Mouse (Mus musculus): ENCODE data around the gene Stpg4. TPM values are rescaled to one million over a fixed set of nuclear protein-coding genes. Genes with fewer than 3 reads are reported as not detected.

Gene Stpg4
- polyA plus RNA-seq, 1 experiment from 2014 or later, result 0.27 TPM

GRCm38 (mm10) chr17:87446767-87447611 is 19.4 kb upstream of the Stpg4 start, which contains the start of gene Calm2:
TSS of gene Calm2 (minus strand) at chr17:87446935.
- H3K4me1 ChIP-seq, result peaks cover 43% of the 10 kb centered on the region
- under 1% methylated on average over 66 of the region's 69 CpGs for WGBS
- H3K27me3 ChIP-seq (replicated peaks), result no peaks in the 10 kb centered on the region
- H3K4me2 ChIP-seq, result peak within 1 kb of the TSS; percentile 86
- H3K36me3 ChIP-seq, result peaks cover 10% of the 10 kb centered on the region
- H3K27ac ChIP-seq (replicated peaks), result peak within 1 kb of the TSS; percentile 99
- H3K4me3 ChIP-seq, result peak within 1 kb of the TSS; percentile 94
- ATAC-seq (ENCODE audit: extremely low read depth, insufficient number of reproducible peaks, low FRiP score, low TSS enrichment), result peak; percentile 88
- no peaks in the 10 kb centered on the region for H3K9me3 ChIP-seq
- peak within 1 kb of the TSS; percentile 100 for H3K9ac ChIP-seq

- peak overlapping the region; percentile 100 for H3K9ac ChIP-seq
- peak overlapping the region; percentile 99 for H3K27ac ChIP-seq (replicated peaks)
- no peaks in the 10 kb centered on the region for H3K9me3 ChIP-seq
- peak; percentile 61 for ATAC-seq (ENCODE audit: extremely low read depth, insufficient number of reproducible peaks, low FRiP score, low TSS enrichment)
- peak overlapping the region; percentile 94 for H3K4me3 ChIP-seq
- no peaks in the 10 kb centered on the region for H3K27me3 ChIP-seq (replicated peaks)
- peaks cover 51% of the 10 kb centered on the region for H3K4me1 ChIP-seq
- peak overlapping the region; percentile 86 for H3K4me2 ChIP-seq
- WGBS, result under 1% methylated on average over 29 of the region's 86 CpGs
- peaks cover 18% of the 10 kb centered on the region for H3K36me3 ChIP-seq
Observed at GRCm38 (mm10) chr17:87445917-87446766, 18.6 kb upstream of the Stpg4 start.

- ATAC-seq (ENCODE audit: extremely low read depth, insufficient number of reproducible peaks, low FRiP score, low TSS enrichment), result no peak
- Histone ChIP-seq H3K4me2 (peak overlapping the region; percentile 86), H3K36me3 (peaks cover 22% of the 10 kb centered on the region), H3K9me3 (no peaks in the 10 kb centered on the region), H3K9ac (peak overlapping the region; percentile 100), H3K27ac (replicated peaks) (peak overlapping the region; percentile 99), H3K27me3 (replicated peaks) (no peaks in the 10 kb centered on the region), H3K4me1 (peaks cover 54% of the 10 kb centered on the region), H3K4me3 (peak overlapping the region; percentile 94)
- under 1% methylated on average over 13 of the region's 13 CpGs for WGBS
Observed at GRCm38 (mm10) chr17:87445337-87445916, 17.9 kb upstream of the Stpg4 start.

GRCm38 (mm10) chr17:87444763-87445162 is 17.2 kb upstream of the Stpg4 start:
- Histone ChIP-seq H3K27ac (replicated peaks) (no peak overlapping the region), H3K4me3 (peak overlapping the region; percentile 94), H3K4me2 (peak overlapping the region; percentile 86), H3K27me3 (replicated peaks) (no peaks in the 10 kb centered on the region), H3K4me1 (peaks cover 59% of the 10 kb centered on the region), H3K9me3 (no peaks in the 10 kb centered on the region), H3K36me3 (peaks cover 25% of the 10 kb centered on the region), H3K9ac (peak overlapping the region; percentile 74)
- WGBS, result 45% methylated on average over 4 of the region's 4 CpGs
- ATAC-seq (ENCODE audit: extremely low read depth, insufficient number of reproducible peaks, low FRiP score, low TSS enrichment), result no peak

- Histone ChIP-seq H3K27me3 (replicated peaks) (no peaks in the 10 kb centered on the region), H3K4me1 (peaks cover 56% of the 10 kb centered on the region), H3K36me3 (peaks cover 31% of the 10 kb centered on the region), H3K4me2 (peak overlapping the region; percentile 16; the same call in 1 of the 2 replicates), H3K9ac (no peak overlapping the region), H3K4me3 (no peak overlapping the region), H3K9me3 (no peaks in the 10 kb centered on the region), H3K27ac (replicated peaks) (no peak overlapping the region)
- ATAC-seq (ENCODE audit: extremely low read depth, insufficient number of reproducible peaks, low FRiP score, low TSS enrichment), result no peak
- WGBS, result 75% methylated on average over 2 of the region's 2 CpGs
Observed at GRCm38 (mm10) chr17:87441537-87441936, 14.0 kb upstream of the Stpg4 start.

GRCm38 (mm10) chr17:87439441-87439840 is 11.9 kb upstream of the Stpg4 start:
- H3K4me2 ChIP-seq, result no peak overlapping the region
- no peaks in the 10 kb centered on the region for H3K27me3 ChIP-seq (replicated peaks)
- peaks cover 52% of the 10 kb centered on the region for H3K4me1 ChIP-seq
- H3K4me3 ChIP-seq, result no peak overlapping the region
- H3K9ac ChIP-seq, result no peak overlapping the region
- H3K36me3 ChIP-seq, result peaks cover 46% of the 10 kb centered on the region
- ATAC-seq (ENCODE audit: extremely low read depth, insufficient number of reproducible peaks, low FRiP score, low TSS enrichment), result no peak
- H3K27ac ChIP-seq (replicated peaks), result no peak overlapping the region
- WGBS, result 81% methylated on average over 2 of the region's 2 CpGs
- H3K9me3 ChIP-seq, result no peaks in the 10 kb centered on the region

GRCm38 (mm10) chr17:87433929-87434328 is 6.4 kb upstream of the Stpg4 start:
- H3K27me3 ChIP-seq (replicated peaks), result no peaks in the 10 kb centered on the region
- no peak overlapping the region for H3K4me3 ChIP-seq
- peaks cover 71% of the 10 kb centered on the region for H3K36me3 ChIP-seq
- no peak overlapping the region for H3K27ac ChIP-seq (replicated peaks)
- peaks cover 10% of the 10 kb centered on the region for H3K4me1 ChIP-seq
- ATAC-seq (ENCODE audit: extremely low read depth, insufficient number of reproducible peaks, low FRiP score, low TSS enrichment), result no peak
- H3K9ac ChIP-seq, result no peak overlapping the region
- H3K9me3 ChIP-seq, result no peaks in the 10 kb centered on the region
- H3K4me2 ChIP-seq, result no peak overlapping the region
- WGBS, result 92% methylated on average over 3 of the region's 3 CpGs

GRCm38 (mm10) chr17:87432743-87433142 is 5.2 kb upstream of the Stpg4 start:
- Histone ChIP-seq H3K27me3 (replicated peaks) (no peaks in the 10 kb centered on the region), H3K9ac (no peak overlapping the region), H3K9me3 (no peaks in the 10 kb centered on the region), H3K4me2 (no peak overlapping the region), H3K4me1 (peaks cover 5% of the 10 kb centered on the region; the same call in 1 of the 2 replicates), H3K4me3 (no peak overlapping the region), H3K27ac (replicated peaks) (no peak overlapping the region), H3K36me3 (peaks cover 73% of the 10 kb centered on the region)
- ATAC-seq (ENCODE audit: extremely low read depth, insufficient number of reproducible peaks, low FRiP score, low TSS enrichment), result no peak
- WGBS, result 93% methylated on average over 5 of the region's 5 CpGs

GRCm38 (mm10) chr17:87432314-87432713 is 4.8 kb upstream of the Stpg4 start:
- no peak for ATAC-seq (ENCODE audit: extremely low read depth, insufficient number of reproducible peaks, low FRiP score, low TSS enrichment)
- H3K4me2 ChIP-seq, result no peak overlapping the region
- no peak overlapping the region for H3K9ac ChIP-seq
- no peaks in the 10 kb centered on the region for H3K9me3 ChIP-seq
- H3K4me1 ChIP-seq, result peaks cover 5% of the 10 kb centered on the region; the same call in 1 of the 2 replicates
- H3K36me3 ChIP-seq, result peaks cover 73% of the 10 kb centered on the region
- H3K27me3 ChIP-seq (replicated peaks), result no peaks in the 10 kb centered on the region
- H3K4me3 ChIP-seq, result no peak overlapping the region
- no peak overlapping the region for H3K27ac ChIP-seq (replicated peaks)

GRCm38 (mm10) chr17:87429431-87429830 is 1.9 kb upstream of the Stpg4 start:
- ATAC-seq (ENCODE audit: extremely low read depth, insufficient number of reproducible peaks, low FRiP score, low TSS enrichment), result no peak
- Histone ChIP-seq H3K4me1 (peaks cover 3% of the 10 kb centered on the region; the same call in 1 of the 2 replicates), H3K4me3 (no peak overlapping the region), H3K27me3 (replicated peaks) (no peaks in the 10 kb centered on the region), H3K9ac (no peak overlapping the region), H3K36me3 (peaks cover 62% of the 10 kb centered on the region), H3K9me3 (no peaks in the 10 kb centered on the region), H3K4me2 (no peak overlapping the region), H3K27ac (replicated peaks) (no peak overlapping the region)
- WGBS, result 83% methylated on average over 3 of the region's 3 CpGs

- Histone ChIP-seq H3K9ac (no peak overlapping the region), H3K27ac (replicated peaks) (no peak overlapping the region), H3K27me3 (replicated peaks) (no peaks in the 10 kb centered on the region), H3K9me3 (no peaks in the 10 kb centered on the region), H3K36me3 (0 out of 2 replicates have a peak, but pooled peaks cover under 1% of the 10 kb centered on the region), H3K4me1 (peaks cover 1% of the 10 kb centered on the region), H3K4me3 (no peak overlapping the region), H3K4me2 (no peak overlapping the region)
- ATAC-seq (ENCODE audit: extremely low read depth, insufficient number of reproducible peaks, low FRiP score, low TSS enrichment), result no peak
- 65% methylated on average over 7 of the region's 7 CpGs for WGBS
Observed at GRCm38 (mm10) chr17:87418082-87418481, 9.5 kb downstream of the Stpg4 start.
